Mouse (Mus musculus): ENCODE data around the gene Slfn2. TPM values are rescaled to one million over a fixed set of nuclear protein-coding genes. Genes with fewer than 3 reads are reported as not detected.

Gene Slfn2
- polyA plus RNA-seq, 1 experiment = 346 TPM

DNA sequence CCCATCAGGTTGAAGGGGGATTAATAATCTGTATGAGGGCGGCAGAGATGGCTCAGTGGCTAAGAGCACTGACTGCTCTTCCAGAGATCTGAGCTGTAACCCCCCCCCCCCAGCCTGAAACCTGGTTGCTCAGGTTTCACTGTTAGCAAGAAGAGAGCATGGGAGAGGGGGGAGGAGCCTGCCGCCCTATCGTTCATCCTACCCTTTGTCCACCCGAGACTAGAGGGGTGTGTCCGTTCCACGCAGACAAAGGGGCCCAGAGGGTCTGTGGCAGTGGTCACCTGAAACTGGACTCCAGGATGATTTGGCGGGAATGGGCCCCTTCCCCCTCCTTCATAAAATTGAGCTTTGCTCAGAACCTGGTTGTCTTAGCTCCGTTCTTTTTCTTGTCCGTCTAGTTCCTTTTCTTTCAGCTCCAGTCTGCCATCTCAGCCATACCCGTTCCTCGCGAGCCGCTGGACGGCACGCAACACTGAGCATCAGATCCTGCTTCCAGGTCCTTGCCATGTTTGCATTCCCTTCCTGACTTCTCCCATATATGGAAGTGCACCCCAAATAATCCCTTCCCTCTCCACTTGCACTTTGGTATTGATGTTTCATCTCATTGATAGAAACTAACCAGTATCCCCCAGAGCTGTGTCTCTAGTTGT lies 5.5 kb downstream of the Slfn2 start:
- Histone ChIP-seq H3K27ac (ENCODE audit: insufficient read depth, low read depth, low read length) (no peak overlapping the region), H3K4me3 (ENCODE audit: insufficient read depth, low read length) (no peak overlapping the region)
- TF ChIP-seq CTCF (IDR thresholded peaks at IDR 0.05; ENCODE audit: low read depth, low read length) = no peak
- no peak for TF ChIP-seq POLR2A (IDR thresholded peaks at IDR 0.05; ENCODE audit: borderline replicate concordance, low read depth, low read length)

DNA sequence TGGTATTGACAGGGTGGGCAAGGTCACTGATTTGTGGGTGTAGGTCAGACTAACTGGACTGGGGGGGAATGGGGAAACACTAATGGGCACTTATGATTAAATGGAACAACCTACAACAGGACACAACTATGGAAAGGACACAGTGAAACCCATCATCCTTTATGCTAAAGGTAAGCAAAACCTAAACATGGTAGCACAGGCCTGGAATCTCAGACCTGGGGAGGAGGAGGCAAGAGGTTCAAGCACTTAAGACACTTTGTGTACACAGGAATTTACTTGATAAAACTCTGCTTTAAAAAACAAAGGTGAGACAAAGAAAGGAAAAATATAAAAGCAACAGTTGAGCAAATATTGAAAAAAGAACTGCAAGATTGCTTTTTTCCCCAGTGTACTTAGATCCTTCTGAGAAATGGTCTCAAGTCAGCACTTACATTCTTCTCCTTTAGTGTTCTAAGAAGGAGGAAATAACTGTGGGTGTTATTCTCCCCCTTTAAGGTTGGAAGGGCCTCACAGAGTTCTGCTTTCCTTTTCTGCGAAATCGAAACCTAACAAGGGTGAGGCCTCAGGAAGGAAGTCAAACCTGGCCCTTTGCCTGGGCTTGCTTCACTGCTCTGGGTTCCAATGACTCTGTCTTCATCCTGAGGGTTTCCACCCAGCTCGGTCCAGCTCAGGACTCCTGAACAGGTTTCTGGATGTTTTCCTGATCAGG lies 13.0 kb downstream of the Slfn2 start:
- no peak for TF ChIP-seq CTCF (IDR thresholded peaks at IDR 0.05; ENCODE audit: low read depth, low read length)
- TF ChIP-seq POLR2A (IDR thresholded peaks at IDR 0.05; ENCODE audit: borderline replicate concordance, low read depth, low read length) = no peak
- no peak overlapping the region for H3K4me3 ChIP-seq (ENCODE audit: insufficient read depth, low read length)
- H3K27ac ChIP-seq (ENCODE audit: insufficient read depth, low read depth, low read length) = peak overlapping the region; percentile 98
- H3K4me1 ChIP-seq (ENCODE audit: control insufficient read depth, insufficient read depth, low read length) = peaks cover 24% of the 10 kb centered on the region

More for the DNA sequence above, 5.5 kb downstream of the Slfn2 start:
- peaks cover 8% of the 10 kb centered on the region for H3K4me1 ChIP-seq (ENCODE audit: control insufficient read depth, insufficient read depth, low read length)

DNA sequence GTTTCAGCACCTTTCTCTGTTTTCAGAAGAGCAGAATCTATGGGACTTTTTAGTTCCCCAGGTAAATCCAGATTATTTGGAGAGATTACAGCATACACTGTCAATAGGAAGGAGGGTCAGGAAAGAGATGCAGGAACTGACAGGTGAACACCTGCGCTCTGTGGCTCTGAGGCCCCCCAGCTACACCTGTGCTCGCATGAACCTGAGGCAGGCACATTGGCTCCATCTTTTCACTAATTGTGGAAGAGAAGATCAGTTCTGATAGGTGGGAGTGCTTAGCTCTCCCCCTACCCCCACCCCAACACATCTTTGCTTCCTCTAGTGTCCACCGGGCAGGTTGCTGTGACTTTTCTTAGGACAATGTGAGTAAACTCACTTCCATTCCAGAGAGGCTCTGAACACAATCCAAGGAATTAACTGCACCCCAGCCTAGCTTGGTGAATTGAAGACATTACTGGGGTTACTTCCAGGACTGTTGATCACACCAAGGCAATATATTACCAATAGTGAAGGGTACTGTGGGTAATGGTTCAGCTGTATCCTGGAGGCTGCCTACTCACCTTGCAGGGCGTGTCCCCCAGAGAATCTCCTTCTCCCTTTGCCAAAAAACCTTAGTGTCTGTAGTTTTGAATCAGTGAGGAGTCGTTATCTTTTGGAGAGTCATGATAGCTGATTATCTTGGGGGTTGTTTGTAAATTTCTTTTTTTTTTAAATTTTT lies 13.7 kb downstream of the Slfn2 start:
- Histone ChIP-seq H3K27ac (ENCODE audit: insufficient read depth, low read depth, low read length) (peak overlapping the region; percentile 77), H3K4me1 (ENCODE audit: control insufficient read depth, insufficient read depth, low read length) (peaks cover 30% of the 10 kb centered on the region), H3K4me3 (ENCODE audit: insufficient read depth, low read length) (no peak overlapping the region)
- TF ChIP-seq POLR2A (IDR thresholded peaks at IDR 0.05; ENCODE audit: borderline replicate concordance, low read depth, low read length) (no peak), CTCF (IDR thresholded peaks at IDR 0.05; ENCODE audit: low read depth, low read length) (no peak)

DNA sequence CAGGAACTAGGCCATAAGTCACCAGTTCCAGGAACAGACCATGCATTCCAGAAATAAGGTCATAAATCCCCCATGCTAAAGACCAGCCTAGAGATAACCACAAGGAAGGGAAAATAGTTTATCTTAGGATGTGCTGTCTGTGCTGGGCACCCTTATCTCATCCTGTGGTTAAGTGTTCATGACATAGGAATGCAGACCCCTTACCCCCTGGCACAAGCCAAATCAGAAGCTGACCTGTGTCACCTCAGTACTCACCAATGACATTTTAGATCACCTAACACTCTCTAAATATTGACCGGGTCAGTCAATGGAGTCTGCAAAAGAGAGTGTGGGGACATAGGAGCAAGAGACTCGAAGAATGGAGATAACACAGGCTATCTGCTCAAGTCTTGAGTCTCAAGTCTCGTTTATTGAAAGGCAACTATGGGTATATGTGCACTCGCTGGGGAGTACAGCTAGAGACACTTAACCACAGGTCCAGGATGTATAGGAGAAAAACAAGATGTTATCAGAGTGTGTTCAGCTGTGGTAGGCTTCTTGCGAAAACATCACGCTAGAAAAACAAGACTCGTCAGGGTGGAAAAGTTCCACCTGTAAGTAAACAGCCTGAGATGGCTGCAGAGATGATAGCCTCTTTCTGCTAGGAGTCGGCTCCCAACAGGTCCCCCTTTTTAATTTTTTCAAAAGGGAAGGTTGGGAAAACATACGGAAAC lies 14.7 kb downstream of the Slfn2 start:
- no peak for TF ChIP-seq POLR2A (IDR thresholded peaks at IDR 0.05; ENCODE audit: borderline replicate concordance, low read depth, low read length)
- no peak for TF ChIP-seq CTCF (IDR thresholded peaks at IDR 0.05; ENCODE audit: low read depth, low read length)
- no peak overlapping the region for H3K4me3 ChIP-seq (ENCODE audit: insufficient read depth, low read length)
- peaks cover 30% of the 10 kb centered on the region for H3K4me1 ChIP-seq (ENCODE audit: control insufficient read depth, insufficient read depth, low read length)
- no peak overlapping the region for H3K27ac ChIP-seq (ENCODE audit: insufficient read depth, low read depth, low read length)

DNA sequence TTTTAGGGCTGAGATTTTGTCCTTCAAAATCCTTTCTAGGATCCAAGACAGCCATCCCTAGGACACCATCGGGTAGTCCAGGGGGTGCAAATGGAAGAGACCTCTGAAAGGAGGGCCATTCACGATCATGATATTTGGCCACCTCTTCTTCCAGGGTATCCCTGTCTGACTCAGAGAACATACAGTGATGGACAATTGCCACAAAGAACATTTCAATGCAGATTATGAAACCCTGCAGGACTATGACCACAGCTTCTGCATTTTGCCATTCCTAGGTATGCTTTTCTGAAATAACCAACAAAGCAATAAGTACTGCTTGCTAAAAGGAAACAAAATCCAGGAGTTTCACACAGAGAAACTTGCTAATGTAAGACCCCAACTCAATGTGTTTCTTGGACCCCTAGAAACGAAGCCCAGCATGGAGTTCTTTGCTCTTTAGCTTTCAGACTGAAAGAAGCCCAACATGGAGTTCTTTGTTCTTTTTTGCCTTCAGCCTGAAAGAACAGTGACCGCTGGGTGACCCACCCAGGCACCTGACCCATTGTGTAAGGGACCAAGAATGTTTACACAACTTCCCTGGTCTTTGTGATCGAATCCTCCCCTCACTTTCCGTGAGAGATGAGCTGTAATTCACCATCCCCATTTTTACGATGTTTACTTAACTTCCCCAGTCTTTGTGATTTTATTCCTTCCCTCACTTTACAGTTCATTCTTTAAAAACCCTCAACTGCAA lies 18.0 kb downstream of the Slfn2 start:
- Histone ChIP-seq H3K27ac (ENCODE audit: insufficient read depth, low read depth, low read length) (peak overlapping the region; percentile 52), H3K4me1 (ENCODE audit: control insufficient read depth, insufficient read depth, low read length) (peaks cover 23% of the 10 kb centered on the region), H3K4me3 (ENCODE audit: insufficient read depth, low read length) (no peak overlapping the region)
- no peak for TF ChIP-seq POLR2A (IDR thresholded peaks at IDR 0.05; ENCODE audit: borderline replicate concordance, low read depth, low read length)
- no peak for TF ChIP-seq CTCF (IDR thresholded peaks at IDR 0.05; ENCODE audit: low read depth, low read length)

DNA sequence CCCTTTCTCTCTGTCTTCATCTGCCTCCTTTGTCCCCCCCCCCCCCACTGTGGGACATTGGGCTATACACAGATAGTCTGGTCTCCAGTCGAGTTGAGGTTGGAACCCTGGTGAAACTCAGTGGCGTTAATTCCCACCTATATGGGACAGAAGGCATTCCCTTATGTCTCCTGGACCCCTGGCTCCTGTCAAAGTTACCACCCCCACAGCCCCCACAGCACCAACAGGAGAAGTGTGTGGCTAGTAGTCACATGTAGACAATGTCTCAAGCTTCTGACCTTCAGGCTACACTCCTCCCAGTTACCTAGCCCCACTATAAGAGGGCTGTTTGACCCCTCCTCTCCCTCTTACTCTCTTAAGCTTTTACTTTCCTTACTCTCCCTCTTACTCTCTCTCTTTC lies 19.2 kb downstream of the Slfn2 start:
- H3K27ac ChIP-seq (ENCODE audit: insufficient read depth, low read depth, low read length) = no peak overlapping the region
- peaks cover 17% of the 10 kb centered on the region for H3K4me1 ChIP-seq (ENCODE audit: control insufficient read depth, insufficient read depth, low read length)
- H3K4me3 ChIP-seq (ENCODE audit: insufficient read depth, low read length) = no peak overlapping the region
- TF ChIP-seq POLR2A (IDR thresholded peaks at IDR 0.05; ENCODE audit: borderline replicate concordance, low read depth, low read length) (no peak), CTCF (IDR thresholded peaks at IDR 0.05; ENCODE audit: low read depth, low read length) (no peak)

DNA sequence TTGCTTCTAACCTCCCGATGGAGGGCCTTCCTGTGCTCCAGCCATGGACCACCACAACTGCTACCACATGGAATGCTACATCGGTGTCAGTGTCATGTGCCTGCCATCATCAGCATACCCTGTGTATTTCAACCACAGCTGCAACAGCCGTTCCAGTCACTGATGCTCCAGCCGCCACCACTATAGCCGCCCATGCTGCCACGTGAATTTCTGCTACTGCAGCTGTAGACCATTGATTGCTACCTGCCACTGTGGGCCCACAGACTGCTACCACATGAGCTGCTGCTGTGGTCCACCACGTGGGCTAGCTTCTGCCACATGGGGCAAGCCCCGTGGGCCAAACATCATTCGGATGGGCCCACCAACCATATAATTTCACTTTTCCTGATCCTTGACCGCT lies 19.8 kb downstream of the Slfn2 start:
- Histone ChIP-seq H3K27ac (ENCODE audit: insufficient read depth, low read depth, low read length) (no peak overlapping the region), H3K4me1 (ENCODE audit: control insufficient read depth, insufficient read depth, low read length) (peaks cover 17% of the 10 kb centered on the region), H3K4me3 (ENCODE audit: insufficient read depth, low read length) (no peak overlapping the region)
- no peak for TF ChIP-seq POLR2A (IDR thresholded peaks at IDR 0.05; ENCODE audit: borderline replicate concordance, low read depth, low read length)
- TF ChIP-seq CTCF (IDR thresholded peaks at IDR 0.05; ENCODE audit: low read depth, low read length) = no peak

DNA sequence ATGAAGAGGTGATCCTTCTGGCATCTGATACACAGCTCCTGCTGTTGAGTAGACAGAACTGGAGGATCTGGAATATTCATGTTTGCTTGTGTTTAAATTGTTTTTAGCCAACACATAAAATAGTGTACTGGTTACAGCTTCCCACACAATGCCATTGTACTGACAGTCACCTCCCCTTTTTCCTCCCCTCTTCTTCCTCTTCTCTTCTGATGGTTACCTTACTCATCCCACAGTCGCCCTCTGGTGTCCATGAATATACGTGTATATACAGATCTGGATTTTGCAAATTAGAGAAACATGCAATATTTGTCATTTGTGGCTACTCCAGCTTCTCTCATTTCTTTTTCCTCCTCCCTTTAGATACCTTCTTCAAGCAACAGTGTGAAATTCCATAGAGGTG lies 50.2 kb downstream of the Slfn2 start:
- TF ChIP-seq CTCF (IDR thresholded peaks at IDR 0.05; ENCODE audit: low read depth, low read length) = no peak
- TF ChIP-seq POLR2A (IDR thresholded peaks at IDR 0.05; ENCODE audit: borderline replicate concordance, low read depth, low read length) = no peak
- H3K4me1 ChIP-seq (ENCODE audit: control insufficient read depth, insufficient read depth, low read length) = peaks cover 4% of the 10 kb centered on the region
- no peak overlapping the region for H3K27ac ChIP-seq (ENCODE audit: insufficient read depth, low read depth, low read length)
- H3K4me3 ChIP-seq (ENCODE audit: insufficient read depth, low read length) = no peak overlapping the region
